Mouse (Mus musculus) stomach, embryonic 15.5 days (tissue): ENCODE measurements around the gene Tmem86a. TPM values are rescaled to one million over a fixed set of nuclear protein-coding genes. Genes with fewer than 3 reads are reported as not detected.

ENCODE experiments used
- ATAC-seq: fragments of 200-750 bp; cut with Nextera tagmentation; 2 replicates; pipeline ENCODE4 v1.8.0; 2017; ENCODE audit warnings: low read depth, moderate number of reproducible peaks, moderate TSS enrichment; ENCODE audit not compliant: insufficient read depth, low FRiP score
- H3K27ac ChIP-seq: fragments of 300-500 bp; sonication (generic); 2 replicates; pipeline ENCODE4 v1.5.1; 2015; ENCODE audit warnings: mild to moderate bottlenecking, inconsistent platforms
- H3K27me3 ChIP-seq: fragments of 300-500 bp; sonication (generic); replicated peaks from 2 replicates; pipeline ENCODE4 v1.6.1; 2015; ENCODE audit warnings: inconsistent platforms
- H3K36me3 ChIP-seq: fragments of 300-500 bp; sonication (generic); 2 replicates; pipeline ENCODE4 v1.6.1; 2015; ENCODE audit warnings: inconsistent platforms
- H3K4me1 ChIP-seq: fragments of 300-500 bp; sonication (generic); 2 replicates; pipeline ENCODE4 v1.6.1; 2015; ENCODE audit warnings: inconsistent platforms
- H3K4me2 ChIP-seq: fragments of 300-500 bp; sonication (generic); 2 replicates; pipeline ENCODE4 v1.6.1; 2015; ENCODE audit warnings: mild to moderate bottlenecking, inconsistent platforms
- H3K4me3 ChIP-seq: fragments of 300-500 bp; sonication (generic); replicated peaks from 2 replicates; pipeline ENCODE4 v1.5.1; 2015; ENCODE audit warnings: inconsistent platforms
- H3K9ac ChIP-seq: fragments of 300-500 bp; sonication (generic); 2 replicates; pipeline ENCODE4 v1.6.1; 2015; ENCODE audit warnings: inconsistent platforms
- H3K9me3 ChIP-seq: fragments of 300-500 bp; sonication (generic); 2 replicates; pipeline ENCODE4 v1.6.1; 2016; ENCODE audit warnings: inconsistent platforms
- WGBS: fragments of 180-500 bp; shearing (Covaris S2); methylation state at CpG from one replicate; pipeline ENCODE4 v1.1.7; 2015; 5-methylcytosine and 5-hydroxymethylcytosine counted together
- microRNA-seq: library from miRNA; unstranded; fragments of <30 nt; microRNA quantifications from one replicate; pipeline ENCODE4, GENCODE M21; 2016
- polyA plus RNA-seq: library from polyadenylated mRNA; unstranded; fragments of >200 nt; fragmentation: Nextera tagmentation; extraction: Ambion mirVana; gene quantifications from 2 replicates; pipeline ENCODE4 v1.2.1, GENCODE M21; 2015

The Tmem86a gene
- polyA plus RNA-seq, 1 experiment from 2014 or later: 29.8 TPM

DNA sequence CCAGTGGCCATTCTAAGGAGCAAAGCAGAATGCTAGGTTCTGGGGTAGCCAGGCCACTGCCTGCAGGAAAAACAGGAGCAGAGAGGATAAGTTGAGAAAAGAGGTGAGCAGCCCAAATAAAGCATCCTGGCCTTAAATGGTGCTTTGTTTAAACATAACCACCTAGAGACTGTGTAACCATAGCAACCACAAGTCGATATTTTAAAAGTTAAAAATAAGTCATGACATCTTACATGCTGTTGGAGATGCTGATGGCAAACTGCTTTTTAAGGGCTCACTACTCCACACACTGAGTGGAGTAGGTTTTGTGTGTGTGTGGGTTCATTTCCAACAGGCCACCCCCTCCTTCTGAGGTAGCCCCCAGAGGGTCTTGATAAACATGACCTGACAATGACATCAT is 34.7 kb downstream of the Tmem86a start:
- Histone ChIP-seq H3K4me2 (no peak overlapping the region), H3K36me3 (no peaks in the 10 kb centered on the region), H3K4me3 (no peak overlapping the region), H3K4me1 (peaks cover 5% of the 10 kb centered on the region; the same call in 1 of the 2 replicates), H3K9ac (no peak overlapping the region), H3K9me3 (no peaks in the 10 kb centered on the region), H3K27me3 (no peaks in the 10 kb centered on the region), H3K27ac (no peak overlapping the region)
- WGBS: 48% methylated on average over 1 of the region's 1 CpGs
- ATAC-seq: no peak

- no peaks in the 10 kb centered on the region for H3K4me1 ChIP-seq
- H3K27me3 ChIP-seq: no peaks in the 10 kb centered on the region
- no peak overlapping the region for H3K27ac ChIP-seq
- H3K36me3 ChIP-seq: no peaks in the 10 kb centered on the region
- H3K9ac ChIP-seq: no peak overlapping the region
- no peaks in the 10 kb centered on the region for H3K9me3 ChIP-seq
- no peak for ATAC-seq
- WGBS: 84% methylated on average over 5 of the region's 5 CpGs
- no peak overlapping the region for H3K4me2 ChIP-seq
- no peak overlapping the region for H3K4me3 ChIP-seq
Measured at GRCm38 (mm10) chr7:47093935-47094334, 43.5 kb downstream of the Tmem86a start.

DNA sequence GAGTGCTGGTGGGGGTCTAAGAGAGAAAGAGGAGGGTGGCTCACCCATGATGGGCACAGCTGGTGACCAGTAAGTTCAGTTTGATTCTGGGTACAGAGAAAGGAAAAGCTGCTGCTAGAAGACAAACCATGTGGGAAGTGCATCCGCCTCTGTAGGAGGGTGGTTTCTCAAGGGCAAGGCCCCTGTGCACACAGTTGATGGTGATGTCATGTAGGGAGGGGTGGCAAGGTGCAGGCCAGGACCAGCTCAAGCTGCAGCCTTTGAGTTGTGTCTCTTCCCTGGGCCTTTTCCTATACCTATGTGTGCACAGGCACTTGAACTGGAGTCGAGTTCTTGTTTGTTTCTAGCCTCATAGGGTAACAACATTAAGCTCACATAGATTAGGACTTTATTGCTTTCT is 44.6 kb downstream of the Tmem86a start:
- no peak overlapping the region for H3K4me3 ChIP-seq
- no peaks in the 10 kb centered on the region for H3K27me3 ChIP-seq
- no peak overlapping the region for H3K9ac ChIP-seq
- WGBS: 51% methylated on average over 2 of the region's 2 CpGs
- no peak overlapping the region for H3K4me2 ChIP-seq
- H3K4me1 ChIP-seq: no peaks in the 10 kb centered on the region
- no peaks in the 10 kb centered on the region for H3K36me3 ChIP-seq
- H3K27ac ChIP-seq: no peak overlapping the region
- no peak for ATAC-seq
- no peaks in the 10 kb centered on the region for H3K9me3 ChIP-seq

DNA sequence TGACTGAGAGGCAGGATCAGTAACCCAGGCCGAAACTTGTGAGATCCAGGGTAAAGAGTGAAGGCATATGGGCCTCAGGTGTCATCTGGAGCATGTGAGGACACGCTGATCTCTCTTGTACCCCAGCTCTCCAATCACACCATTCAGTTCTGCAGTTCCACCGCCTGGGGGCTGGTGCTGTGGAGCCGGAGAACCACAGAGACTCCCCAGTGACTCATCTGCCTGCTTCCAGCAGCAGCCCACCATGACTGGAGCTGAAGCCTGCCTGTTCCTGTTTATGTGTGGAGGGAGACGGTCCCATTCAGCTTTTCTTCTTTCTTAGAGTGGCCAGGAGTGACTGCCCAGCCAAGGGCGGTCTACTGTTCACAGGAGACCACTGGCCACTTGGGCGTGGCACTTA is 47.6 kb downstream of the Tmem86a start:
- no peaks in the 10 kb centered on the region for H3K36me3 ChIP-seq
- no peak for ATAC-seq

GRCm38 (mm10) chr7:47099306-47099705 is 48.9 kb downstream of the Tmem86a start:
- no peaks in the 10 kb centered on the region for H3K9me3 ChIP-seq
- no peaks in the 10 kb centered on the region for H3K4me1 ChIP-seq
- no peak overlapping the region for H3K4me2 ChIP-seq
- H3K36me3 ChIP-seq: no peaks in the 10 kb centered on the region
- no peak for ATAC-seq
- H3K9ac ChIP-seq: no peak overlapping the region
- H3K27me3 ChIP-seq: no peaks in the 10 kb centered on the region
- 78% methylated on average over 7 of the region's 7 CpGs for WGBS
- no peak overlapping the region for H3K27ac ChIP-seq
- H3K4me3 ChIP-seq: no peak overlapping the region

More for the DNA sequence above, 47.6 kb downstream of the Tmem86a start:
- WGBS: 52% methylated on average over 7 of the region's 7 CpGs
- H3K4me2 ChIP-seq: no peak overlapping the region
- no peak overlapping the region for H3K4me3 ChIP-seq
- no peaks in the 10 kb centered on the region for H3K9me3 ChIP-seq
- H3K27ac ChIP-seq: no peak overlapping the region
- no peak overlapping the region for H3K9ac ChIP-seq
- no peaks in the 10 kb centered on the region for H3K27me3 ChIP-seq
- H3K4me1 ChIP-seq: no peaks in the 10 kb centered on the region

DNA sequence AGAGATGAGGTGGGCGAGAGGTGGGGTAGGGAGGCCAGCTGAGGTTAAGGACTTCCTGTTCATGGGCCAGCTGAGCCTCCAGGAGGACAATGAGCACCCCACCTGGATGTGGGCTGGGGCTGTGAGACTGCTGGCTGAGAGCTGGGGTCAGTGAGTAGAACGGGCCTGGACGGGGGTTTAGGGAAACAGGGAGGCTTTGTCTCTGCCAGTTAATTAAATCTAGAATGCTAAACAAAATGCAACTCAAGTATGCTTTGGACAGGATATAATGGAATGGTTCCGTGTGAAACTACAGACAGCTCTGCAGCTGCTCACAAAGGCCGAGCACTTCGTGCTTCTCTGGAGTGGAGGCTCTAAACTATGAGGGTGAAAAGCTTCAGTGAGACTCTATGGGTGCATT is 50.2 kb downstream of the Tmem86a start:
- Histone ChIP-seq H3K9ac (no peak overlapping the region), H3K4me3 (no peak overlapping the region), H3K4me1 (no peaks in the 10 kb centered on the region), H3K27me3 (no peaks in the 10 kb centered on the region), H3K36me3 (no peaks in the 10 kb centered on the region), H3K9me3 (no peaks in the 10 kb centered on the region), H3K4me2 (no peak overlapping the region), H3K27ac (no peak overlapping the region)
- 64% methylated on average over 6 of the region's 6 CpGs for whole genome bisulfite sequencing
- ATAC-seq: no peak

GRCm38 (mm10) chr7:47102970-47103369 is 52.6 kb downstream of the Tmem86a start:
- no peaks in the 10 kb centered on the region for H3K27me3 ChIP-seq

DNA sequence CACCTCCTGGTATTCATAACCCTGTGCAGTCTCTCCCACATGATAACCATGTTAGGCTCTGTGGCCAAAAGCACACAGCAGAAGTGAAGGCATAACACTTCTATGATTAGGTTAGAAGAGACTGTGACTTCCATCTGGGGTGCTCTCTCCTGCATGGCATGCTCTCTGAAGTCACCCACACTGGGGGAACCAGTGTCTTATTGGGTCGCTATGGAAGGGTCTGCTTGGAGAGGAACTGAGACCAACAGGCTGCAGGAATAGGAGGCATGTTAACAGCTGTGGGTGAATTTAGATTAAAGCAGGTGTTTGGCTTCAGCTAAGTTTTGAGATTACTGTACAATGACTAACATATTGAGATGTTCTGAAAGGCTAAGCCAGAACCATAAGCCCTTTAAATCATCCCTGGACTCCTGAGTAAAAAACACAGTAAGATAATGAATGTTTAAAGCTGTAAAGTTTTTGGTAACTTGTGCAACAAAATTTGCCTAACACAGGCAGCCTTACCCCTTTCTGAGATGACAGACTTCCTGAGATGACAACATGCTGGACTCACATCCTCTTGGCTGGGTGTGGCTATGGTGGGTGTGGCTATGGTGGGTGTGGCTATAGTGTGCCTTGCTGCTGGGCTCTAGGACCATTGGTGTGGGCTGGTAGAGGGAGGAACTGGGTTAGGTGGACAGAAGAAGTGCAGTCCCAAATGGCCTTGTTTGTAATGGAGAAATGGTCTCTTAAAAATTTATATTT is 53.4 kb downstream of the Tmem86a start:
- 53% methylated on average over 1 of the region's 1 CpGs for WGBS
- H3K36me3 ChIP-seq: no peaks in the 10 kb centered on the region
- no peaks in the 10 kb centered on the region for H3K4me1 ChIP-seq
- H3K9me3 ChIP-seq: no peaks in the 10 kb centered on the region
- H3K4me3 ChIP-seq: no peak overlapping the region
- no peak for ATAC-seq
- H3K27me3 ChIP-seq: no peaks in the 10 kb centered on the region
- no peak overlapping the region for H3K9ac ChIP-seq
- no peak overlapping the region for H3K4me2 ChIP-seq
- H3K27ac ChIP-seq: no peak overlapping the region

More at GRCm38 (mm10) chr7:47102970-47103369, 52.6 kb downstream of the Tmem86a start:
- no peak overlapping the region for H3K9ac ChIP-seq
- no peak overlapping the region for H3K27ac ChIP-seq
- no peak overlapping the region for H3K4me2 ChIP-seq
- no peaks in the 10 kb centered on the region for H3K4me1 ChIP-seq
- H3K4me3 ChIP-seq: no peak overlapping the region
- H3K9me3 ChIP-seq: no peaks in the 10 kb centered on the region
- ATAC-seq: no peak
- WGBS: 65% methylated on average over 2 of the region's 2 CpGs
- H3K36me3 ChIP-seq: no peaks in the 10 kb centered on the region

Small RNA genes within 50 kb of the gene (microRNA-seq; reads per million reads assigned to microRNA genes)
- gene Mir7056: not detected

Other genes with a start within 250 kb of the Tmem86a start
- gene Ldha, start 209.1 kb upstream of the Tmem86a start, polyA plus RNA-seq: 1,836 and 1,959 TPM in 2 replicates
- 0.17 TPM in 2 replicates for gene Ldhc, start 189.4 kb upstream of the Tmem86a start, polyA plus RNA-seq
- gene Tsg101, start 130.6 kb upstream of the Tmem86a start, polyA plus RNA-seq: 125 and 137 TPM in 2 replicates
- gene Uevld, start 92.1 kb upstream of the Tmem86a start, polyA plus RNA-seq: 10.0 and 10.9 TPM in 2 replicates
- not detected in 2 replicates for gene Gm9999, start 67.0 kb upstream of the Tmem86a start, polyA plus RNA-seq
- gene Spty2d1, start 42.2 kb upstream of the Tmem86a start, polyA plus RNA-seq: 19.3 and 19.7 TPM in 2 replicates
- 1.3 and 1.5 TPM in 2 replicates for gene Ptpn5, start 83.1 kb downstream of the Tmem86a start, polyA plus RNA-seq
- gene Mrgpra6, start 154.3 kb downstream of the Tmem86a start, polyA plus RNA-seq: not detected in 2 replicates
- gene Mrgpra9, start 202.2 kb downstream of the Tmem86a start, polyA plus RNA-seq: not detected in 2 replicates